Mouse (Mus musculus) liver, embryonic 12.5 days (tissue): ENCODE measurements around the gene Vmn2r41. TPM values are rescaled to one million over a fixed set of nuclear protein-coding genes. Genes with fewer than 3 reads are reported as not detected.
"Not testable (repeated sequence)": the region's sequence is repeated elsewhere in the genome, so short reads cannot be mapped to it uniquely, and the experiment has no call there.

Experiments
- ATAC-seq: fragments of 200-750 bp; cut with Nextera tagmentation; 2 replicates; pipeline ENCODE4 v1.8.0; 2017; ENCODE audit warnings: moderate number of reproducible peaks, mild to moderate bottlenecking, moderate library complexity
- H3K27ac ChIP-seq: fragments of 300-500 bp; sonication (generic); 2 replicates; pipeline ENCODE4 v1.5.1; 2016; ENCODE audit warnings: mild to moderate bottlenecking
- H3K27me3 ChIP-seq: fragments of 300-500 bp; sonication (generic); replicated peaks from 2 replicates; pipeline ENCODE4 v1.6.1; 2016; ENCODE audit warnings: mild to moderate bottlenecking, moderate library complexity
- H3K36me3 ChIP-seq: fragments of 300-500 bp; sonication (generic); 2 replicates; pipeline ENCODE4 v1.6.1; 2016; ENCODE audit warnings: mild to moderate bottlenecking, moderate library complexity
- H3K4me1 ChIP-seq: fragments of 300-500 bp; sonication (generic); 2 replicates; pipeline ENCODE4 v1.6.1; 2016
- H3K4me2 ChIP-seq: fragments of 300-500 bp; sonication (generic); 2 replicates; pipeline ENCODE4 v1.6.1; 2016; ENCODE audit warnings: mild to moderate bottlenecking, moderate library complexity
- H3K4me3 ChIP-seq: fragments of 300-500 bp; sonication (generic); 2 replicates; pipeline ENCODE4 v1.5.1; 2016; ENCODE audit warnings: mild to moderate bottlenecking, moderate library complexity
- H3K9ac ChIP-seq: fragments of 300-500 bp; sonication (generic); 2 replicates; pipeline ENCODE4 v1.6.1; 2016; ENCODE audit warnings: mild to moderate bottlenecking, moderate library complexity
- H3K9me3 ChIP-seq: fragments of 300-500 bp; sonication (generic); replicated peaks from 2 replicates; pipeline ENCODE4 v1.6.1; 2016; ENCODE audit warnings: mild to moderate bottlenecking, moderate library complexity
- WGBS: fragments of 180-500 bp; shearing (Covaris S2); methylation state at CpG from one replicate; pipeline ENCODE4 v1.1.7; 2016; ENCODE audit not compliant: insufficient replicate concordance; 5-methylcytosine and 5-hydroxymethylcytosine counted together
- polyA plus RNA-seq: library from polyadenylated mRNA; unstranded; fragments of >200 nt; fragmentation: Nextera tagmentation; extraction: Ambion mirVana; gene quantifications from 2 replicates; pipeline ENCODE4 v1.2.1, GENCODE M21; 2016

Gene Vmn2r41
- not detected in 2 replicates for polyA plus RNA-seq

GRCm38 (mm10) chr7:8161554-8161953 lies at the start of gene Vmn2r41:
Gene Vmn2r41, minus strand, starts transcription at chr7:8161654.
- H3K27me3 ChIP-seq, ATAC-seq, H3K27ac ChIP-seq, H3K36me3 ChIP-seq, H3K9ac ChIP-seq, H3K4me3 ChIP-seq, H3K4me2 ChIP-seq, H3K9me3 ChIP-seq, H3K4me1 ChIP-seq: not testable (repeated sequence)
- WGBS, result no CpG with 5 or more reads among the region's 1 CpGs

- not testable (repeated sequence) for H3K9ac ChIP-seq, ATAC-seq
- no CpG with 5 or more reads among the region's 2 CpGs for WGBS
These were observed 38.8 kb upstream of the Vmn2r41 start, which contains the start of gene Vmn2r42 for GRCm38 (mm10) chr7:8200220-8200619. Gene Vmn2r42, minus strand, starts transcription at chr7:8200320.

DNA sequence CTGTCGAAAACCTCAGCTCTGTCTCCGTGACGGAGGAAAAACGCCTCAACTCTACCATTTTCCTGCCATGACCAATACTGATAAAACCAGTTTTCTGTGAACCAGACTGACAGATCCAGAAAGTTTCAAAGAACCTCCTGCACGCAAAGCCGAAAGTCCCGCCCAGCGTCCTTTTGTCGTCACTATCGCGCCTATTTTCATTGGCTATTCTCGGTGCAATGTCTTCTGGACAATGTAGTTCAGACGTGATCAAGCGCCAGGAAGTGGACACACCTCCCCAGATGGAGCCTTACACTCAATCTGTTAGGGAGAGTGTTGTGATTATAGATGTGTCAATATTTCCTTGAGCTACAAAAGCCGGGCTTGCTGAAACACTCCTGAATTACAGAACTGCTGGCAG lies 68.6 kb downstream of the Vmn2r41 start:
- H3K36me3 ChIP-seq, H3K4me2 ChIP-seq, H3K9ac ChIP-seq, H3K4me3 ChIP-seq, H3K27ac ChIP-seq, H3K27me3 ChIP-seq, H3K9me3 ChIP-seq, H3K4me1 ChIP-seq, ATAC-seq: not testable (repeated sequence)
- 31% methylated on average over 11 of the region's 15 CpGs for WGBS

More at GRCm38 (mm10) chr7:8200220-8200619, 38.8 kb upstream of the Vmn2r41 start, which contains the start of gene Vmn2r42:
- not testable (repeated sequence) for H3K27me3 ChIP-seq, H3K4me1 ChIP-seq, H3K9me3 ChIP-seq, H3K36me3 ChIP-seq, H3K4me2 ChIP-seq, H3K4me3 ChIP-seq, H3K27ac ChIP-seq

Other genes starting within 250 kb of the Vmn2r41 start
- gene Vmn2r42, start 38.7 kb upstream of the Vmn2r41 start, polyA plus RNA-seq, result not detected in 2 replicates
- not detected in 2 replicates for gene Vmn2r43, start 98.9 kb upstream of the Vmn2r41 start, polyA plus RNA-seq
- gene Vmn2r44, start 221.7 kb upstream of the Vmn2r41 start, polyA plus RNA-seq, result not detected in 2 replicates